Mouse (Mus musculus) cortical plate, adult 2 months (tissue): ENCODE results near the gene Tbc1d22a. TPM values are rescaled to one million over a fixed set of nuclear protein-coding genes. Genes with fewer than 3 reads are reported as not detected.

Experiments used
- H3K27ac ChIP-seq: fragments of 200-500 bp; 2 replicates; pipeline ENCODE4 v1.5.1; 2012; ENCODE audit warnings: low read length, control low read depth, inconsistent platforms; ENCODE audit not compliant: insufficient read depth
- H3K4me1 ChIP-seq: fragments of 200-500 bp; 2 replicates; pipeline ENCODE4 v1.6.1; 2011; ENCODE audit warnings: low read length; ENCODE audit not compliant: control insufficient read depth, insufficient read depth
- H3K4me3 ChIP-seq: fragments of 200-500 bp; 2 replicates; pipeline ENCODE4 v1.5.1; 2011; ENCODE audit warnings: mild to moderate bottlenecking, low read length, control low read depth; ENCODE audit not compliant: insufficient read depth
- CTCF ChIP-seq: fragments of 200-500 bp; IDR thresholded peaks from 2 replicates; pipeline ENCODE4 v1.5.1; 2011; ENCODE audit warnings: mild to moderate bottlenecking, control low read depth, low read length; ENCODE audit not compliant: insufficient read depth; ENCODE audit errors: extremely low read depth
- POLR2A ChIP-seq: fragments of 200-500 bp; IDR thresholded peaks from 2 replicates; pipeline ENCODE4 v1.6.1; 2011; ENCODE audit warnings: mild to moderate bottlenecking, low read length, control low read depth; ENCODE audit not compliant: insufficient read depth; ENCODE audit errors: extremely low read depth
- polyA plus RNA-seq: library from polyadenylated mRNA; depleted of rRNA; stranded (reverse); fragments of >200 nt; gene quantifications from 2 replicates; pipeline ENCODE4 v1.2.3, GENCODE M21; 2012; rRNA removed

The Tbc1d22a gene
- polyA plus RNA-seq, 1 experiment: 33.9 TPM

- Histone ChIP-seq H3K4me3 (no peak overlapping the region), H3K27ac (no peak overlapping the region)
- no peak for TF ChIP-seq POLR2A
Measured at GRCm38 (mm10) chr15:86520201-86520600, 305.9 kb downstream of the Tbc1d22a start.

GRCm38 (mm10) chr15:86535356-86535755 lies 321.1 kb downstream of the Tbc1d22a start:
- no peaks in the 10 kb centered on the region for H3K4me1 ChIP-seq
- H3K27ac ChIP-seq: no peak overlapping the region
- TF ChIP-seq CTCF (no peak), POLR2A (no peak)
- no peak overlapping the region for H3K4me3 ChIP-seq

More at GRCm38 (mm10) chr15:86520201-86520600, 305.9 kb downstream of the Tbc1d22a start:
- no peaks in the 10 kb centered on the region for H3K4me1 ChIP-seq

- no peak for TF ChIP-seq POLR2A
- no peak for TF ChIP-seq CTCF
- Histone ChIP-seq H3K4me3 (no peak overlapping the region), H3K4me1 (no peaks in the 10 kb centered on the region), H3K27ac (no peak overlapping the region)
Measured at GRCm38 (mm10) chr15:86542371-86542770, 328.1 kb downstream of the Tbc1d22a start.

GRCm38 (mm10) chr15:86544122-86544795 lies 330.0 kb downstream of the Tbc1d22a start:
- Histone ChIP-seq H3K27ac (no peak overlapping the region), H3K4me3 (no peak overlapping the region), H3K4me1 (no peaks in the 10 kb centered on the region)
- no peak for TF ChIP-seq CTCF
- TF ChIP-seq POLR2A: no peak

Other genes with a start within 250 kb of the Tbc1d22a start
- gene Celsr1, start 180.7 kb upstream of the Tbc1d22a start, polyA plus RNA-seq: 2.2 and 2.4 TPM in 2 replicates
- 32.6 and 34.3 TPM in 2 replicates for gene Gramd4, start 156.8 kb upstream of the Tbc1d22a start, polyA plus RNA-seq
- 42.8 and 44.7 TPM in 2 replicates for gene Cerk, start 28.3 kb upstream of the Tbc1d22a start, polyA plus RNA-seq